In the genomic region with DNA sequence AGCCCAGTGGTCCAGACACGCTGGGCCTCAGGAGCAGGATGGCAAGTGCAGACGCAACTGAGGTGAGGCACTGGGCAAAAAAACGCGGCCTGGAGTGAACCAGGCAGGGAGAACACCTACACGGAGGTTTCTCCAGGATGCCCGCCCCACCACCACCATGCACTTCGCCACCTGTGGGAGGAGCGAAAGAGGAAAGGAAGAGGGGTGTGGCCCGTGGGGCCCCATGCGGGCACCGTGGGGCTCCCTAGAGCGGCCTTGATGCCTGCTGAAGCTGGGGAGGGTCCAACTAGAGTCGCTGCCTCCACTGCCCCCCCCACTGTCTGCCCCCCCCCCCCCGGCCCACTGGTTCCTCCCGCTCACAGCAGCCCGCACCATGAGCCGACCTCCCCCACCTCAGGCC, we compare ENCODE assay signal across 14 mouse cellular contexts.
"Had no signal": no experiment of that assay in that cellular context is flagged by ENCODE, and none has a peak within 500 bp of the region (broad histone marks: within the 10 kb centered on the region; RNA-seq: fewer than 3 reads in every experiment).

No protein-coding gene starts in this region.

- H3K4me1 ChIP-seq: limb, embryonic 13.5 days; liver, embryonic 13.5 days had no signal

- H3K4me2 ChIP-seq: limb, embryonic 13.5 days; liver, embryonic 13.5 days; midbrain, embryonic 11.5 days had no signal

- H3K4me3 ChIP-seq: limb, embryonic 13.5 days; liver, embryonic 13.5 days had no signal

- DNase-seq: kidney, adult 11 months; kidney, adult 9 months; kidney, postnatal 14 days; kidney, postnatal 4 days; left cerebral cortex, postnatal 4 days; liver, embryonic 13.5 days; lung, adult 2 months; lung, postnatal 14 days; right cerebral cortex, adult 18-20 months; right cerebral cortex, postnatal 14 days; right cerebral cortex, postnatal 4 days; thymus, adult 18-20 months had no signal

- H3K36me3 ChIP-seq: limb, embryonic 13.5 days; liver, embryonic 13.5 days had no signal

- H3K9ac ChIP-seq: limb, embryonic 13.5 days; liver, embryonic 13.5 days had no signal

- H3K27me3 ChIP-seq: limb, embryonic 13.5 days; liver, embryonic 13.5 days had no signal

- H3K27ac ChIP-seq: limb, embryonic 13.5 days; liver, embryonic 13.5 days had no signal
